Mouse (Mus musculus) forebrain, embryonic 15.5 days (tissue): ENCODE data around the gene Gm28961. TPM values are rescaled to one million over a fixed set of nuclear protein-coding genes. Genes with fewer than 3 reads are reported as not detected.
"Not testable (repeated sequence)": the region's sequence is repeated elsewhere in the genome, so short reads cannot be mapped to it uniquely, and the experiment has no call there.

Experiments
- ATAC-seq: fragments of 200-750 bp; cut with Nextera tagmentation; replicated peaks from 2 replicates; pipeline ENCODE4 v1.8.0; 2017; ENCODE audit warnings: mild to moderate bottlenecking, moderate TSS enrichment, moderate library complexity
- H3K27ac ChIP-seq: fragments of 300-500 bp; sonication (generic); replicated peaks from 2 replicates; pipeline ENCODE4 v1.5.1; 2015; ENCODE audit warnings: mild to moderate bottlenecking, inconsistent platforms
- H3K27me3 ChIP-seq: fragments of 300-500 bp; sonication (generic); 2 replicates; pipeline ENCODE4 v1.6.1; 2015; ENCODE audit warnings: inconsistent platforms
- H3K36me3 ChIP-seq: fragments of 300-500 bp; sonication (generic); 2 replicates; pipeline ENCODE4 v1.6.1; 2015; ENCODE audit warnings: mild to moderate bottlenecking, inconsistent platforms
- H3K4me1 ChIP-seq: fragments of 300-500 bp; sonication (generic); 2 replicates; pipeline ENCODE4 v1.6.1; 2015; ENCODE audit warnings: inconsistent platforms
- H3K4me2 ChIP-seq: fragments of 300-500 bp; sonication (generic); replicated peaks from 2 replicates; pipeline ENCODE4 v1.6.1; 2015; ENCODE audit warnings: mild to moderate bottlenecking, inconsistent platforms
- H3K4me3 ChIP-seq: fragments of 300-500 bp; sonication (generic); 2 replicates; pipeline ENCODE4 v1.5.1; 2015; ENCODE audit warnings: mild to moderate bottlenecking, inconsistent platforms
- H3K9ac ChIP-seq: fragments of 300-500 bp; sonication (generic); replicated peaks from 2 replicates; pipeline ENCODE4 v1.6.1; 2015; ENCODE audit warnings: mild to moderate bottlenecking, inconsistent platforms
- H3K9me3 ChIP-seq: fragments of 300-500 bp; sonication (generic); 2 replicates; pipeline ENCODE4 v1.6.1; 2016; ENCODE audit warnings: inconsistent platforms
- WGBS: fragments of 180-500 bp; shearing (Covaris S2); methylation state at CpG from one replicate; pipeline ENCODE4 v1.1.7; 2015; ENCODE audit warnings: mixed read lengths; 5-methylcytosine and 5-hydroxymethylcytosine counted together
- polyA plus RNA-seq: library from polyadenylated mRNA; unstranded; fragments of >200 nt; fragmentation: Nextera tagmentation; extraction: Ambion mirVana; gene quantifications from 2 replicates; pipeline ENCODE4 v1.2.1, GENCODE M21; 2015

Gm28961 gene
- polyA plus RNA-seq = not detected in 2 replicates

DNA sequence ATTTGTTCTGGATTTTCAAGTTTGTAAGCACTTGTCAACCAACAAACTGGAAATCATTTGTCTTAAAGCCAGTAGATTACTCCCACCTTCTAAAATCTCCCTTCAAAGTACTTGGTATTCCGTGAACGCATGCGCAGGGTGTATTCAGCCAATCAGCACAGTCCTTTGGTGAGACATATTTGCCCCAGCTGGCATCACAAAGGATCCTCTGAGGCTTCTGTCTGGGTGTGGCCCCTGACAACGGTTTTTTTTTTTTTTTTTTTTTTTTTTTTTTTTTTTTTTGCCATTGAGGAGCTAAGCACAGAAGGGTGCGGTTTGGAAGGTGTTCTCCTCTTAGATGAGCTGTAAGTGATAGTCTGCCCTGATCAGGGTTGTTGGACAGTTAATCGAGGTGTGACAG, at the start of gene Gm28961:
Gm28961 (plus strand) TSS at position 301 of the 400 bp plus-strand sequence.
- not testable (repeated sequence) for H3K27ac ChIP-seq, H3K4me3 ChIP-seq, ATAC-seq, H3K4me1 ChIP-seq, H3K9me3 ChIP-seq, H3K36me3 ChIP-seq, H3K27me3 ChIP-seq, H3K4me2 ChIP-seq, H3K9ac ChIP-seq
- WGBS = no CpG with 5 or more reads among the region's 6 CpGs

Other genes starting within 250 kb of the Gm28961 start
- not detected in 2 replicates for gene Gm21943, start 172.0 kb upstream of the Gm28961 start, polyA plus RNA-seq